In genomic region chr12:62450618-62451017, GRCm38 (mm10) we compare ENCODE assay signal across 23 mouse cellular contexts.
"Had no signal": no experiment of that assay in that cellular context is flagged by ENCODE, and none has a peak within 500 bp of the region (broad histone marks: within the 10 kb centered on the region; RNA-seq: fewer than 3 reads in every experiment).

No protein-coding gene starts in this region.

- H3K36me3 ChIP-seq: heart, embryonic 10.5 days; heart, embryonic 12.5 days; hindbrain, embryonic 13.5 days; hindbrain, embryonic 15.5 days; limb, embryonic 13.5 days; limb, embryonic 15.5 days; liver, embryonic 12.5 days had no signal

- DNase-seq: gastrocnemius, adult 2 months; gastrocnemius, postnatal 10 days; gastrocnemius, postnatal 25 days; heart, adult 18-20 months; heart, postnatal 10 days; heart, postnatal 36 days; kidney, adult 18-20 months; kidney, adult 8-10 months; kidney, postnatal 10 days; kidney, postnatal 25 days; kidney, postnatal 4 days; left cerebral cortex, postnatal 4 days had no signal

- H3K9ac ChIP-seq: heart, embryonic 12.5 days; hindbrain, embryonic 13.5 days; hindbrain, embryonic 15.5 days; limb, embryonic 13.5 days; limb, embryonic 15.5 days; liver, embryonic 12.5 days; liver, embryonic 14.5 days had no signal

- H3K4me2 ChIP-seq: heart, embryonic 12.5 days; hindbrain, embryonic 13.5 days; hindbrain, embryonic 15.5 days; limb, embryonic 13.5 days; limb, embryonic 15.5 days; liver, embryonic 12.5 days had no signal

- ATAC-seq: hindbrain, postnatal 0 days; intestine, postnatal 0 days; liver, embryonic 12.5 days had no signal

- H3K27me3 ChIP-seq: heart, embryonic 12.5 days; hindbrain, embryonic 13.5 days; hindbrain, embryonic 15.5 days; limb, embryonic 13.5 days; limb, embryonic 15.5 days; liver, embryonic 12.5 days had no signal

- H3K4me3 ChIP-seq: gastrocnemius, adult 2 months; heart, embryonic 10.5 days; heart, embryonic 12.5 days; hindbrain, embryonic 13.5 days; hindbrain, embryonic 15.5 days; layer of hippocampus, adult 2 months; limb, embryonic 13.5 days; limb, embryonic 15.5 days; liver, embryonic 12.5 days had no signal

- H3K9me3 ChIP-seq: heart, embryonic 10.5 days; heart, embryonic 12.5 days; hindbrain, embryonic 13.5 days; hindbrain, embryonic 15.5 days; limb, embryonic 13.5 days; limb, embryonic 15.5 days; liver, embryonic 12.5 days had no signal

- H3K27ac ChIP-seq: gastrocnemius, adult 2 months; heart, embryonic 10.5 days; hindbrain, embryonic 13.5 days; hindbrain, embryonic 15.5 days; hindbrain, postnatal 0 days; layer of hippocampus, adult 2 months; limb, embryonic 13.5 days; limb, embryonic 15.5 days; liver, embryonic 12.5 days; liver, embryonic 14.5 days had no signal

- H3K4me1 ChIP-seq: heart, embryonic 10.5 days; heart, embryonic 12.5 days; hindbrain, embryonic 13.5 days; hindbrain, embryonic 15.5 days; limb, embryonic 13.5 days; limb, embryonic 15.5 days; liver, embryonic 12.5 days had no signal
